Mouse (Mus musculus) retina, adult 2 months (tissue): ENCODE measurements around the gene Ap2b1.
"Not testable (repeated sequence)": the region's sequence is repeated elsewhere in the genome, so short reads cannot be mapped to it uniquely, and the experiment has no call there.

Experiments
- DNase-seq: peaks from one replicate; pipeline ENCODE4 v3.0.0-alpha.2; 2012; ENCODE audit warnings: low read depth, low spot score

Ap2b1 gene

GRCm38 (mm10) chr11:83301431-83301831 lies 2.6 kb downstream of the Ap2b1 start:
- DNase-seq, result no peak

GRCm38 (mm10) chr11:83302124-83302523 lies 3.3 kb downstream of the Ap2b1 start:
- DNase-seq, result no peak

GRCm38 (mm10) chr11:83302526-83303251 lies 3.9 kb downstream of the Ap2b1 start, which contains the start of gene Pex12:
Gene Pex12, minus strand, starts transcription at chr11:83302586.
- DNase-seq, result peak; percentile 97

- no peak for DNase-seq
Observed at GRCm38 (mm10) chr11:83303751-83304150, 4.9 kb downstream of the Ap2b1 start.

GRCm38 (mm10) chr11:83304485-83304884 lies 5.7 kb downstream of the Ap2b1 start:
- DNase-seq, result no peak

- no peak for DNase-seq
Observed at GRCm38 (mm10) chr11:83306700-83307253, 8.0 kb downstream of the Ap2b1 start.

- DNase-seq, result no peak
Observed at GRCm38 (mm10) chr11:83312471-83312870, 13.6 kb downstream of the Ap2b1 start.

GRCm38 (mm10) chr11:83319048-83319447 lies 20.2 kb downstream of the Ap2b1 start:
- no peak for DNase-seq

- not testable (repeated sequence) for DNase-seq
Observed at GRCm38 (mm10) chr11:83326692-83327091, 27.9 kb downstream of the Ap2b1 start.

GRCm38 (mm10) chr11:83327427-83327826 lies 28.6 kb downstream of the Ap2b1 start:
- peak; percentile 43 for DNase-seq

GRCm38 (mm10) chr11:83335826-83336225 lies 37.0 kb downstream of the Ap2b1 start:
- DNase-seq, result no peak

- no peak for DNase-seq
Observed at GRCm38 (mm10) chr11:83339705-83340104, 40.9 kb downstream of the Ap2b1 start.

- DNase-seq, result no peak
Observed at GRCm38 (mm10) chr11:83341716-83342245, 43.0 kb downstream of the Ap2b1 start.

- no peak for DNase-seq
Observed at GRCm38 (mm10) chr11:83355428-83355827, 56.6 kb downstream of the Ap2b1 start.

GRCm38 (mm10) chr11:83357421-83357820 lies 58.6 kb downstream of the Ap2b1 start:
- DNase-seq, result peak; percentile 30

GRCm38 (mm10) chr11:83364656-83365055 lies 65.8 kb downstream of the Ap2b1 start:
- DNase-seq, result no peak

GRCm38 (mm10) chr11:83371267-83371666 lies 72.4 kb downstream of the Ap2b1 start:
- no peak for DNase-seq

- DNase-seq, result no peak
Observed at GRCm38 (mm10) chr11:83379745-83380341, 81.0 kb downstream of the Ap2b1 start.

GRCm38 (mm10) chr11:83382876-83383531 lies 84.2 kb downstream of the Ap2b1 start:
- no peak for DNase-seq

GRCm38 (mm10) chr11:83383532-83383887 lies 84.7 kb downstream of the Ap2b1 start:
- DNase-seq, result no peak

- no peak for DNase-seq
Observed at GRCm38 (mm10) chr11:83393062-83393461, 94.2 kb downstream of the Ap2b1 start.

- no peak for DNase-seq
Observed at GRCm38 (mm10) chr11:83394802-83395439, 96.1 kb downstream of the Ap2b1 start.
